Mouse (Mus musculus) limb, embryonic 13.5 days (tissue): Measurements from ENCODE around the gene Vrtn. TPM values are rescaled to one million over a fixed set of nuclear protein-coding genes. Genes with fewer than 3 reads are reported as not detected.

ENCODE experiments used
- ATAC-seq: fragments of 200-750 bp; cut with Nextera tagmentation; 2 replicates; pipeline ENCODE4 v1.8.0; 2017; ENCODE audit warnings: low read depth, moderate number of reproducible peaks, moderate TSS enrichment; ENCODE audit not compliant: low FRiP score
- H3K27ac ChIP-seq: fragments of 300-500 bp; sonication (generic); 2 replicates; pipeline ENCODE4 v1.5.1; 2015; ENCODE audit warnings: inconsistent platforms, mild to moderate bottlenecking, moderate library complexity
- H3K27me3 ChIP-seq: fragments of 300-500 bp; sonication (generic); 2 replicates; pipeline ENCODE4 v1.6.1; 2015; ENCODE audit warnings: mild to moderate bottlenecking, inconsistent platforms
- H3K36me3 ChIP-seq: fragments of 300-500 bp; sonication (generic); 2 replicates; pipeline ENCODE4 v1.6.1; 2015; ENCODE audit warnings: inconsistent platforms, mild to moderate bottlenecking, moderate library complexity
- H3K4me1 ChIP-seq: fragments of 300-500 bp; sonication (generic); 2 replicates; pipeline ENCODE4 v1.6.1; 2015; ENCODE audit warnings: inconsistent platforms
- H3K4me2 ChIP-seq: fragments of 300-500 bp; sonication (generic); replicated peaks from 2 replicates; pipeline ENCODE4 v1.6.1; 2015; ENCODE audit warnings: inconsistent platforms, mild to moderate bottlenecking, moderate library complexity
- H3K4me3 ChIP-seq: fragments of 300-500 bp; sonication (generic); 2 replicates; pipeline ENCODE4 v1.5.1; 2015; ENCODE audit warnings: moderate library complexity, mild to moderate bottlenecking, inconsistent platforms
- H3K9ac ChIP-seq: fragments of 300-500 bp; sonication (generic); 2 replicates; pipeline ENCODE4 v1.6.1; 2015; ENCODE audit warnings: mild to moderate bottlenecking, inconsistent platforms
- H3K9me3 ChIP-seq: fragments of 300-500 bp; sonication (generic); 2 replicates; pipeline ENCODE4 v1.6.1; 2016; ENCODE audit warnings: inconsistent platforms
- WGBS: fragments of 180-500 bp; shearing (Covaris S2); methylation state at CpG from one replicate; pipeline ENCODE4 v1.1.7; 2015; 5-methylcytosine and 5-hydroxymethylcytosine counted together
- polyA plus RNA-seq: library from polyadenylated mRNA; unstranded; fragments of >200 nt; fragmentation: Nextera tagmentation; extraction: Ambion mirVana; gene quantifications from 2 replicates; pipeline ENCODE4 v1.2.1, GENCODE M21; 2015

Vrtn gene
- 0.10 and 0.13 TPM in 2 replicates for polyA plus RNA-seq

- Histone ChIP-seq H3K4me3 (no peak within 1 kb of the TSS; the same call in 1 of the 2 replicates), H3K9me3 (no peaks in the 10 kb centered on the region), H3K4me2 (peak within 1 kb of the TSS; percentile 39; the same call in 1 of the 2 replicates), H3K36me3 (no peaks in the 10 kb centered on the region), H3K9ac (no peak within 1 kb of the TSS), H3K27me3 (peaks cover 56% of the 10 kb centered on the region), H3K27ac (no peak within 1 kb of the TSS), H3K4me1 (peaks cover 17% of the 10 kb centered on the region)
- ATAC-seq: no peak
- WGBS: 12% methylated on average over 9 of the region's 9 CpGs
Measured at GRCm38 (mm10) chr12:84640654-84641053, at the start of gene Vrtn. Gene Vrtn, plus strand, starts transcription at chr12:84641019.

- Histone ChIP-seq H3K4me2 (no peak overlapping the region), H3K27me3 (peaks cover 28% of the 10 kb centered on the region), H3K27ac (no peak overlapping the region), H3K36me3 (peaks cover 15% of the 10 kb centered on the region), H3K4me1 (no peaks in the 10 kb centered on the region), H3K4me3 (no peak overlapping the region), H3K9me3 (no peaks in the 10 kb centered on the region), H3K9ac (no peak overlapping the region)
- ATAC-seq: no peak
- WGBS: 21% methylated on average over 8 of the region's 8 CpGs
Measured at GRCm38 (mm10) chr12:84598324-84598723, 42.5 kb upstream of the Vrtn start.

- Histone ChIP-seq H3K4me3 (no peak overlapping the region), H3K27ac (no peak overlapping the region), H3K9me3 (no peaks in the 10 kb centered on the region), H3K4me1 (no peaks in the 10 kb centered on the region), H3K9ac (no peak overlapping the region), H3K4me2 (no peak overlapping the region), H3K36me3 (peaks cover 66% of the 10 kb centered on the region), H3K27me3 (peaks cover 5% of the 10 kb centered on the region; the same call in 1 of the 2 replicates)
- no peak for ATAC-seq
- WGBS: 86% methylated on average over 6 of the region's 7 CpGs
Measured at GRCm38 (mm10) chr12:84604001-84604400, 36.8 kb upstream of the Vrtn start.

- no peaks in the 10 kb centered on the region for H3K4me1 ChIP-seq
- no peak overlapping the region for H3K4me2 ChIP-seq
- no peak overlapping the region for H3K9ac ChIP-seq
- H3K27ac ChIP-seq: no peak overlapping the region
- WGBS: 82% methylated on average over 7 of the region's 7 CpGs
- no peaks in the 10 kb centered on the region for H3K9me3 ChIP-seq
- H3K27me3 ChIP-seq: no peaks in the 10 kb centered on the region
- H3K36me3 ChIP-seq: peaks cover 69% of the 10 kb centered on the region
- no peak overlapping the region for H3K4me3 ChIP-seq
- ATAC-seq: no peak
Measured at GRCm38 (mm10) chr12:84605860-84606259, 35.0 kb upstream of the Vrtn start.

- Histone ChIP-seq H3K9me3 (no peaks in the 10 kb centered on the region), H3K9ac (no peak overlapping the region), H3K27me3 (no peaks in the 10 kb centered on the region), H3K4me2 (no peak overlapping the region), H3K27ac (no peak overlapping the region), H3K36me3 (peaks cover 46% of the 10 kb centered on the region), H3K4me1 (peaks cover 3% of the 10 kb centered on the region; the same call in 1 of the 2 replicates), H3K4me3 (no peak overlapping the region)
- 86% methylated on average over 10 of the region's 10 CpGs for WGBS
- no peak for ATAC-seq
Measured at GRCm38 (mm10) chr12:84611718-84612117, 29.1 kb upstream of the Vrtn start.

- 76% methylated on average over 8 of the region's 8 CpGs for WGBS
- no peak for ATAC-seq
Measured at GRCm38 (mm10) chr12:84612518-84612917, 28.3 kb upstream of the Vrtn start.

GRCm38 (mm10) chr12:84614001-84614400 lies 26.8 kb upstream of the Vrtn start:
- Histone ChIP-seq H3K4me2 (no peak overlapping the region), H3K27ac (no peak overlapping the region), H3K27me3 (no peaks in the 10 kb centered on the region), H3K9me3 (no peaks in the 10 kb centered on the region), H3K36me3 (peaks cover 27% of the 10 kb centered on the region), H3K4me3 (no peak overlapping the region), H3K9ac (no peak overlapping the region), H3K4me1 (peaks cover 3% of the 10 kb centered on the region; the same call in 1 of the 2 replicates)
- ATAC-seq: no peak
- WGBS: 81% methylated on average over 11 of the region's 11 CpGs

More at GRCm38 (mm10) chr12:84612518-84612917, 28.3 kb upstream of the Vrtn start:
- Histone ChIP-seq H3K27me3 (no peaks in the 10 kb centered on the region), H3K4me3 (no peak overlapping the region), H3K4me2 (no peak overlapping the region), H3K4me1 (peaks cover 3% of the 10 kb centered on the region; the same call in 1 of the 2 replicates), H3K36me3 (peaks cover 38% of the 10 kb centered on the region), H3K9ac (no peak overlapping the region), H3K27ac (no peak overlapping the region), H3K9me3 (no peaks in the 10 kb centered on the region)

- no peaks in the 10 kb centered on the region for H3K27me3 ChIP-seq
- no peaks in the 10 kb centered on the region for H3K9me3 ChIP-seq
- H3K9ac ChIP-seq: no peak overlapping the region
- H3K27ac ChIP-seq: no peak overlapping the region
- peaks cover 24% of the 10 kb centered on the region for H3K36me3 ChIP-seq
- WGBS: 60% methylated on average over 7 of the region's 7 CpGs
- ATAC-seq: no peak
- no peak overlapping the region for H3K4me2 ChIP-seq
- peaks cover 3% of the 10 kb centered on the region; the same call in 1 of the 2 replicates for H3K4me1 ChIP-seq
- H3K4me3 ChIP-seq: no peak overlapping the region
Measured at GRCm38 (mm10) chr12:84614524-84614923, 26.3 kb upstream of the Vrtn start.

GRCm38 (mm10) chr12:84616977-84617630 lies 23.7 kb upstream of the Vrtn start, which contains the start of gene Abcd4:
Gene Abcd4, minus strand, starts transcription at chr12:84617413.
- H3K9ac ChIP-seq: peak within 1 kb of the TSS; percentile 89
- ATAC-seq: peak; percentile 97
- H3K27me3 ChIP-seq: no peaks in the 10 kb centered on the region
- peak within 1 kb of the TSS; percentile 48; the same call in 1 of the 2 replicates for H3K27ac ChIP-seq
- no peaks in the 10 kb centered on the region for H3K9me3 ChIP-seq
- H3K4me3 ChIP-seq: peak within 1 kb of the TSS; percentile 74
- 1% methylated on average over 34 of the region's 34 CpGs for WGBS
- H3K36me3 ChIP-seq: peaks cover 20% of the 10 kb centered on the region
- H3K4me2 ChIP-seq: peak within 1 kb of the TSS; percentile 67
- peaks cover 3% of the 10 kb centered on the region; the same call in 1 of the 2 replicates for H3K4me1 ChIP-seq

- Histone ChIP-seq H3K36me3 (peaks cover 16% of the 10 kb centered on the region), H3K4me1 (peaks cover 3% of the 10 kb centered on the region; the same call in 1 of the 2 replicates), H3K9ac (peak overlapping the region; percentile 51), H3K27me3 (no peaks in the 10 kb centered on the region), H3K9me3 (no peaks in the 10 kb centered on the region), H3K4me2 (peak overlapping the region; percentile 67), H3K4me3 (peak overlapping the region; percentile 74), H3K27ac (0 out of 2 replicates have a peak overlapping the region, but pooled peaks have one; percentile 48)
- peak; percentile 28; the same call in 1 of the 2 replicates for ATAC-seq
- 7% methylated on average over 10 of the region's 10 CpGs for WGBS
Measured at GRCm38 (mm10) chr12:84617663-84618062, 23.2 kb upstream of the Vrtn start.

GRCm38 (mm10) chr12:84620975-84621374 lies 19.8 kb upstream of the Vrtn start:
- Histone ChIP-seq H3K9me3 (no peaks in the 10 kb centered on the region), H3K4me1 (peaks cover 3% of the 10 kb centered on the region; the same call in 1 of the 2 replicates), H3K27me3 (peaks cover 29% of the 10 kb centered on the region), H3K4me3 (no peak overlapping the region), H3K9ac (no peak overlapping the region), H3K36me3 (no peaks in the 10 kb centered on the region), H3K4me2 (no peak overlapping the region), H3K27ac (no peak overlapping the region)
- ATAC-seq: no peak

GRCm38 (mm10) chr12:84624601-84625000 lies 16.2 kb upstream of the Vrtn start:
- Histone ChIP-seq H3K27ac (no peak overlapping the region), H3K4me3 (no peak overlapping the region), H3K27me3 (peaks cover 39% of the 10 kb centered on the region), H3K4me2 (no peak overlapping the region), H3K9ac (no peak overlapping the region), H3K4me1 (no peaks in the 10 kb centered on the region), H3K9me3 (no peaks in the 10 kb centered on the region), H3K36me3 (no peaks in the 10 kb centered on the region)
- 33% methylated on average over 8 of the region's 8 CpGs for WGBS
- no peak for ATAC-seq
